Mouse (Mus musculus) midbrain, embryonic 11.5 days (tissue): Measurements from ENCODE around the gene Sh3rf1. TPM values are rescaled to one million over a fixed set of nuclear protein-coding genes. Genes with fewer than 3 reads are reported as not detected.

Experiments
- ATAC-seq: fragments of 200-750 bp; cut with Nextera tagmentation; 2 replicates; pipeline ENCODE4 v1.8.0; 2017; ENCODE audit warnings: moderate TSS enrichment, moderate library complexity; ENCODE audit not compliant: low FRiP score
- DNase-seq: peaks from one replicate; pipeline ENCODE4 v3.0.0; 2015; ENCODE audit warnings: low spot score; ENCODE audit errors: missing footprints
- H3K27ac ChIP-seq: fragments of 300-500 bp; sonication (generic); 2 replicates; pipeline ENCODE4 v1.5.1; 2014; ENCODE audit warnings: low read depth, low read length
- H3K27me3 ChIP-seq: fragments of 300-500 bp; sonication (generic); 2 replicates; pipeline ENCODE4 v1.6.1; 2014; ENCODE audit warnings: mild to moderate bottlenecking, low read length, moderate library complexity, mixed read lengths; ENCODE audit not compliant: control insufficient read depth, insufficient read depth
- H3K36me3 ChIP-seq: fragments of 300-500 bp; sonication (generic); 2 replicates; pipeline ENCODE4 v1.6.1; 2014; ENCODE audit warnings: mild to moderate bottlenecking, low read length, moderate library complexity, mixed read lengths; ENCODE audit not compliant: control insufficient read depth, insufficient read depth
- H3K4me1 ChIP-seq: fragments of 300-500 bp; sonication (generic); 2 replicates; pipeline ENCODE4 v1.6.1; 2014; ENCODE audit warnings: low read length; ENCODE audit not compliant: control insufficient read depth, insufficient read depth
- H3K4me2 ChIP-seq: fragments of 300-500 bp; sonication (generic); 2 replicates; pipeline ENCODE4 v1.6.1; 2014; ENCODE audit warnings: mild to moderate bottlenecking, moderate library complexity
- H3K4me3 ChIP-seq: fragments of 300-500 bp; sonication (generic); 2 replicates; pipeline ENCODE4 v1.5.1; 2014; ENCODE audit warnings: low read depth, low read length
- H3K9ac ChIP-seq: fragments of 300-500 bp; sonication (generic); 2 replicates; pipeline ENCODE4 v1.6.1; 2014; ENCODE audit warnings: low read length
- H3K9me3 ChIP-seq: fragments of 300-500 bp; sonication (generic); 2 replicates; pipeline ENCODE4 v1.6.1; 2016; ENCODE audit warnings: low read length; ENCODE audit not compliant: control insufficient read depth
- WGBS: fragments of 180-500 bp; shearing (Covaris S2); extraction: QIAGEN DNeasy Blood & Tissue Kit; methylation state at CpG from one replicate; pipeline ENCODE4 v1.1.7; 2014; 5-methylcytosine and 5-hydroxymethylcytosine counted together
- polyA plus RNA-seq: library from polyadenylated mRNA; unstranded; fragments of >200 nt; fragmentation: Nextera tagmentation; extraction: Ambion mirVana; gene quantifications from 2 replicates; pipeline ENCODE4 v1.2.1, GENCODE M21; 2014

Sh3rf1 gene
- polyA plus RNA-seq, 1 experiment from 2014 or later, result 18.5 TPM

- peaks cover 19% of the 10 kb centered on the region for H3K4me1 ChIP-seq
- no peak overlapping the region for H3K4me3 ChIP-seq
- no peak for ATAC-seq
Observed at GRCm38 (mm10) chr8:61286795-61287385, 63.2 kb downstream of the Sh3rf1 start.

GRCm38 (mm10) chr8:61288006-61288566 lies 64.4 kb downstream of the Sh3rf1 start:
- no peak overlapping the region for H3K27ac ChIP-seq
- no peak for DNase-seq

More at GRCm38 (mm10) chr8:61286795-61287385, 63.2 kb downstream of the Sh3rf1 start:
- no peaks in the 10 kb centered on the region for H3K27me3 ChIP-seq
- 80% methylated on average over 14 of the region's 14 CpGs for WGBS
- H3K9ac ChIP-seq, result no peak overlapping the region
- H3K36me3 ChIP-seq, result no peaks in the 10 kb centered on the region
- H3K9me3 ChIP-seq, result no peaks in the 10 kb centered on the region
- no peak overlapping the region for H3K4me2 ChIP-seq
- H3K27ac ChIP-seq, result no peak overlapping the region
- DNase-seq, result no peak

GRCm38 (mm10) chr8:61288676-61289075 lies 65.0 kb downstream of the Sh3rf1 start:
- WGBS, result 71% methylated on average over 7 of the region's 7 CpGs

More at GRCm38 (mm10) chr8:61288006-61288566, 64.4 kb downstream of the Sh3rf1 start:
- Histone ChIP-seq H3K36me3 (no peaks in the 10 kb centered on the region), H3K9me3 (no peaks in the 10 kb centered on the region), H3K4me1 (peaks cover 8% of the 10 kb centered on the region), H3K9ac (no peak overlapping the region), H3K4me3 (no peak overlapping the region), H3K27me3 (no peaks in the 10 kb centered on the region), H3K4me2 (no peak overlapping the region)
- 79% methylated on average over 11 of the region's 11 CpGs for WGBS
- ATAC-seq, result no peak

GRCm38 (mm10) chr8:61295040-61295439 lies 71.4 kb downstream of the Sh3rf1 start:
- WGBS, result 18% methylated on average over 4 of the region's 4 CpGs
- H3K4me1 ChIP-seq, result peaks cover 16% of the 10 kb centered on the region
- peak overlapping the region; percentile 16; the same call in 1 of the 2 replicates for H3K4me2 ChIP-seq
- no peaks in the 10 kb centered on the region for H3K27me3 ChIP-seq
- no peaks in the 10 kb centered on the region for H3K36me3 ChIP-seq
- no peak overlapping the region for H3K9ac ChIP-seq
- H3K9me3 ChIP-seq, result no peaks in the 10 kb centered on the region
- no peak overlapping the region for H3K27ac ChIP-seq
- ATAC-seq (peak; percentile 51), DNase-seq (peak; percentile 88)
- no peak overlapping the region for H3K4me3 ChIP-seq

More at GRCm38 (mm10) chr8:61288676-61289075, 65.0 kb downstream of the Sh3rf1 start:
- H3K4me2 ChIP-seq, result no peak overlapping the region
- H3K9me3 ChIP-seq, result no peaks in the 10 kb centered on the region
- H3K27ac ChIP-seq, result no peak overlapping the region
- no peak overlapping the region for H3K4me3 ChIP-seq
- no peaks in the 10 kb centered on the region for H3K36me3 ChIP-seq
- H3K4me1 ChIP-seq, result peaks cover 6% of the 10 kb centered on the region
- no peak overlapping the region for H3K9ac ChIP-seq
- DNase-seq (no peak), ATAC-seq (no peak)
- H3K27me3 ChIP-seq, result no peaks in the 10 kb centered on the region

GRCm38 (mm10) chr8:61295441-61295840 lies 71.8 kb downstream of the Sh3rf1 start:
- DNase-seq, result no peak
- Histone ChIP-seq H3K27me3 (no peaks in the 10 kb centered on the region), H3K4me3 (no peak overlapping the region), H3K4me2 (peak overlapping the region; percentile 16), H3K27ac (no peak overlapping the region), H3K4me1 (peaks cover 16% of the 10 kb centered on the region), H3K9me3 (no peaks in the 10 kb centered on the region), H3K36me3 (no peaks in the 10 kb centered on the region), H3K9ac (no peak overlapping the region)
- peak; percentile 88 for ATAC-seq
- WGBS, result 9% methylated on average over 12 of the region's 12 CpGs

GRCm38 (mm10) chr8:61298828-61299227 lies 75.2 kb downstream of the Sh3rf1 start:
- H3K4me3 ChIP-seq, result no peak overlapping the region
- no peak overlapping the region for H3K9ac ChIP-seq
- H3K27me3 ChIP-seq, result no peaks in the 10 kb centered on the region
- no peak overlapping the region for H3K4me2 ChIP-seq
- H3K27ac ChIP-seq, result no peak overlapping the region
- DNase-seq, result no peak
- H3K9me3 ChIP-seq, result no peaks in the 10 kb centered on the region
- ATAC-seq, result no peak
- H3K4me1 ChIP-seq, result peaks cover 14% of the 10 kb centered on the region
- H3K36me3 ChIP-seq, result no peaks in the 10 kb centered on the region
- WGBS, result 83% methylated on average over 4 of the region's 4 CpGs

- no peak overlapping the region for H3K9ac ChIP-seq
Observed at GRCm38 (mm10) chr8:61301298-61302028, 77.8 kb downstream of the Sh3rf1 start.

GRCm38 (mm10) chr8:61302029-61302368 lies 78.3 kb downstream of the Sh3rf1 start:
- no peak overlapping the region for H3K4me3 ChIP-seq
- H3K27ac ChIP-seq, result no peak overlapping the region
- no peaks in the 10 kb centered on the region for H3K27me3 ChIP-seq
- WGBS, result 86% methylated on average over 5 of the region's 5 CpGs
- no peaks in the 10 kb centered on the region for H3K9me3 ChIP-seq
- no peak for ATAC-seq
- no peak overlapping the region for H3K9ac ChIP-seq
- no peak overlapping the region for H3K4me2 ChIP-seq
- H3K36me3 ChIP-seq, result no peaks in the 10 kb centered on the region
- no peaks in the 10 kb centered on the region for H3K4me1 ChIP-seq
- DNase-seq, result no peak

More at GRCm38 (mm10) chr8:61301298-61302028, 77.8 kb downstream of the Sh3rf1 start:
- ATAC-seq (no peak), DNase-seq (no peak)
- no peak overlapping the region for H3K27ac ChIP-seq
- no peaks in the 10 kb centered on the region for H3K27me3 ChIP-seq
- H3K36me3 ChIP-seq, result no peaks in the 10 kb centered on the region
- H3K9me3 ChIP-seq, result no peaks in the 10 kb centered on the region
- H3K4me1 ChIP-seq, result no peaks in the 10 kb centered on the region
- WGBS, result 81% methylated on average over 18 of the region's 18 CpGs
- H3K4me2 ChIP-seq, result no peak overlapping the region
- H3K4me3 ChIP-seq, result no peak overlapping the region

- no peak overlapping the region for H3K4me2 ChIP-seq
- ATAC-seq, result no peak
- no peaks in the 10 kb centered on the region for H3K9me3 ChIP-seq
- H3K4me3 ChIP-seq, result no peak overlapping the region
- 88% methylated on average over 7 of the region's 7 CpGs for WGBS
- no peak for DNase-seq
- no peak overlapping the region for H3K9ac ChIP-seq
- H3K27ac ChIP-seq, result no peak overlapping the region
- H3K36me3 ChIP-seq, result no peaks in the 10 kb centered on the region
- H3K27me3 ChIP-seq, result no peaks in the 10 kb centered on the region
- H3K4me1 ChIP-seq, result peaks cover 20% of the 10 kb centered on the region
Observed at GRCm38 (mm10) chr8:61305451-61306070, 81.9 kb downstream of the Sh3rf1 start.
